In genomic region chr8:11867832-11868231, GRCm38 (mm10) we compare ENCODE assay signal across 20 mouse cellular contexts. TPM values are rescaled to one million over a fixed set of nuclear protein-coding genes. Genes with fewer than 3 reads are reported as not detected.
DNase-seq lines count a peak whose midpoint lies in the region; ATAC-seq and TF ChIP-seq lines count a peak whose summit lies in the region.
"Had no signal": no experiment of that assay in that cellular context is flagged by ENCODE, and none has a peak within 500 bp of the region (broad histone marks: within the 10 kb centered on the region; RNA-seq: fewer than 3 reads in every experiment).

No protein-coding gene starts in this region.

- TF ChIP-seq POLR2A in liver, adult 2 months (IDR thresholded peaks at IDR 0.05; ENCODE audit: extremely low read depth, insufficient read depth, low read length) = no peak
- TF ChIP-seq POLR2A in CH12.LX (IDR thresholded peaks at IDR 0.05; ENCODE audit: low read depth, low read length) = no peak

- no peak overlapping the region for H3K4me3 ChIP-seq in liver, adult 2 months (ENCODE audit: insufficient read depth, low read depth, low read length)
- H3K4me3 ChIP-seq in liver, embryonic 11.5 days (ENCODE audit: low read depth, low read length) = no peak overlapping the region
- no peak overlapping the region for H3K4me3 ChIP-seq in CH12.LX (replicated peaks in 1 of 3; ENCODE audit: low read depth in 2 of 3, low read length in 2 of 3, poor library complexity in 1 of 3)
- H3K4me3 ChIP-seq: embryonic facial prominence, embryonic 15.5 days; heart, embryonic 15.5 days; hindbrain, embryonic 10.5 days; midbrain, embryonic 10.5 days; neural tube, embryonic 15.5 days had no signal

- TF ChIP-seq EP300 in CH12.LX (IDR thresholded peaks at IDR 0.05; ENCODE audit: low read length) = no peak

- H3K36me3 ChIP-seq in liver, adult 2 months (ENCODE audit: control insufficient read depth, insufficient read depth, low read length) = no peaks in the 10 kb centered on the region
- no peaks in the 10 kb centered on the region for H3K36me3 ChIP-seq in liver, embryonic 11.5 days (ENCODE audit: control insufficient read depth, insufficient read depth, low read length)
- no peaks in the 10 kb centered on the region for H3K36me3 ChIP-seq in CH12.LX (replicated peaks in 1 of 2; ENCODE audit: control insufficient read depth in 1 of 2, insufficient read depth in 1 of 2, low read length in 1 of 2)
- H3K36me3 ChIP-seq: embryonic facial prominence, embryonic 15.5 days; heart, embryonic 15.5 days; hindbrain, embryonic 10.5 days; midbrain, embryonic 10.5 days; neural tube, embryonic 15.5 days had no signal

- TF ChIP-seq RAD21 in CH12.LX (IDR thresholded peaks at IDR 0.05; ENCODE audit: low read depth, low read length) = no peak; the same call in none of the 2 replicates

- TF ChIP-seq CTCF in liver, adult 2 months (IDR thresholded peaks at IDR 0.05; ENCODE audit: low read depth, low read length) = peak; percentile 41
- TF ChIP-seq CTCF in CH12.LX (conservative IDR thresholded peaks at IDR 0.05 in 1 of 2, IDR thresholded peaks at IDR 0.05 in 1 of 2; ENCODE audit: low read depth in 2 of 2, low read length in 2 of 2) = peak; percentile 34 to 46; a peak in 2 of 4 replicates

- no peak for ATAC-seq in liver, embryonic 11.5 days (replicated peaks; ENCODE audit: low FRiP score)
- no peak for ATAC-seq in megakaryocyte-erythroid progenitor cell, adult 5-6 weeks (replicated peaks; ENCODE audit: low FRiP score, low TSS enrichment, poor library complexity, severe bottlenecking)
- ATAC-seq: forebrain, embryonic 14.5 days had no signal

- H3K9me3 ChIP-seq in liver, embryonic 11.5 days (ENCODE audit: control insufficient read depth, low read length) = 0 out of 2 replicates have a peak, but pooled peaks cover 3% of the 10 kb centered on the region
- H3K9me3 ChIP-seq in CH12.LX (replicated peaks; ENCODE audit: low read length) = peaks cover 10% of the 10 kb centered on the region
- H3K9me3 ChIP-seq: embryonic facial prominence, embryonic 15.5 days; heart, embryonic 15.5 days; neural tube, embryonic 15.5 days had no signal

- no peaks in the 10 kb centered on the region for H3K79me2 ChIP-seq in liver, adult 2 months (ENCODE audit: control insufficient read depth, insufficient read depth, low read length)
- no peaks in the 10 kb centered on the region for H3K79me2 ChIP-seq in CH12.LX (replicated peaks; ENCODE audit: control insufficient read depth, extremely low read depth, insufficient read depth, poor library complexity, severe bottlenecking)

- no peak overlapping the region for H3K9ac ChIP-seq in liver, adult 2 months (ENCODE audit: low read depth, low read length)
- H3K9ac ChIP-seq in liver, embryonic 11.5 days (ENCODE audit: low read depth, low read length) = no peak overlapping the region
- H3K9ac ChIP-seq in CH12.LX (ENCODE audit: insufficient read depth, low read depth) = no peak overlapping the region
- H3K9ac ChIP-seq: embryonic facial prominence, embryonic 15.5 days; heart, embryonic 15.5 days; neural tube, embryonic 15.5 days had no signal

- no peak overlapping the region for H3K27ac ChIP-seq in liver, adult 2 months (replicated peaks; ENCODE audit: insufficient read depth, low read depth, low read length)
- no peak overlapping the region for H3K27ac ChIP-seq in liver, embryonic 11.5 days (ENCODE audit: low read depth, low read length)
- no peak overlapping the region for H3K27ac ChIP-seq in CH12.LX (ENCODE audit: insufficient read depth, low read depth)
- H3K27ac ChIP-seq: embryonic facial prominence, embryonic 15.5 days; heart, embryonic 15.5 days; hindbrain, embryonic 10.5 days; midbrain, embryonic 10.5 days; neural tube, embryonic 15.5 days had no signal

- no peak overlapping the region for H3K4me2 ChIP-seq in liver, embryonic 11.5 days
- H3K4me2 ChIP-seq in CH12.LX (ENCODE audit: insufficient read depth, low read depth, poor library complexity, severe bottlenecking) = no peak overlapping the region
- H3K4me2 ChIP-seq: embryonic facial prominence, embryonic 15.5 days; heart, embryonic 15.5 days; neural tube, embryonic 15.5 days had no signal

- H3K4me1 ChIP-seq in liver, adult 2 months (ENCODE audit: control insufficient read depth, insufficient read depth, low read length) = no peaks in the 10 kb centered on the region
- no peaks in the 10 kb centered on the region for H3K4me1 ChIP-seq in liver, embryonic 11.5 days (replicated peaks; ENCODE audit: control insufficient read depth, insufficient read depth, low read length)
- H3K4me1 ChIP-seq in CH12.LX (ENCODE audit: control insufficient read depth in 1 of 2, insufficient read depth in 2 of 2) = no peaks in the 10 kb centered on the region
- H3K4me1 ChIP-seq: embryonic facial prominence, embryonic 15.5 days; heart, embryonic 15.5 days; hindbrain, embryonic 10.5 days; midbrain, embryonic 10.5 days; neural tube, embryonic 15.5 days had no signal

- H3K27me3 ChIP-seq in liver, adult 2 months (ENCODE audit: control insufficient read depth, insufficient read depth, low read length) = no peaks in the 10 kb centered on the region
- H3K27me3 ChIP-seq in liver, embryonic 11.5 days (replicated peaks; ENCODE audit: control insufficient read depth, insufficient read depth, low read length) = no peaks in the 10 kb centered on the region
- H3K27me3 ChIP-seq in CH12.LX (replicated peaks) = peaks cover 46% of the 10 kb centered on the region
- H3K27me3 ChIP-seq: embryonic facial prominence, embryonic 15.5 days; heart, embryonic 15.5 days; neural tube, embryonic 15.5 days had no signal

- peak; percentile 23 for DNase-seq in heart, adult 11 months
- no peak for DNase-seq in heart, adult 9 months (ENCODE audit: low spot score in 2 of 2)
- DNase-seq in liver, adult 2 months (ENCODE audit: extremely low read depth, low read depth, low spot score) = no peak
- no peak for DNase-seq in liver, embryonic 11.5 days (ENCODE audit: low spot score)
- DNase-seq in CH12.LX (ENCODE audit: extremely low read depth) (no peak), R1 (ENCODE audit: low read depth, low spot score) (peak; percentile 30)
- DNase-seq in yolk sac, embryonic 10.5 days (ENCODE audit: low spot score) = no peak
- DNase-seq: cerebellum, postnatal 14 days; embryo, embryonic 11 days; kidney, postnatal 10 days; right cerebral cortex, postnatal 25 days had no signal

- dilution Hi-C loops in CH12.LX (cut with MboI; ENCODE audit: extremely low pct_ligation_motif_present, extremely low pct_unique_long_range_greater_than_20kb, low sequenced_read_pairs) = no loop called here

- in situ Hi-C loops in CH12.LX (cut with MboI; ENCODE audit: low pct_ligation_motif_present, low pct_unique_long_range_greater_than_20kb, low sequenced_read_pairs) = no loop called here

TF ChIP-seq in CH12.LX, 34 proteins besides CTCF, POLR2A, EP300 and RAD21:
- TF ChIP-seq SMC3 (IDR thresholded peaks at IDR 0.05; ENCODE audit: low read depth, low read length) (peak; percentile 20; the same call in 1 of the 2 replicates), ETS1 (conservative IDR thresholded peaks at IDR 0.05; ENCODE audit: low read depth, low read length) (no peak)
TF ChIP-seq in CH12.LX: peak in this region for 1.

RNA-seq across cellular contexts. Expression of gene Tex29, which starts 27.6 kb away (rescaled TPM):
- not detected in 2 replicates for total RNA-seq in liver, adult 2 months (2014; rRNA removed)
- polyA plus RNA-seq in liver, adult 2 months (2012; rRNA removed) = not detected in 2 replicates
- polyA plus RNA-seq in liver, embryonic 11.5 days (2014; fragmentation: Nextera tagmentation; extraction: Ambion mirVana) = not detected in 2 replicates
- total RNA-seq in CH12.LX (2012; rRNA removed) (not detected in 2 replicates), CH12.LX (2014; rRNA removed) (not detected in 2 replicates)
- polyA plus RNA-seq in CH12.LX (2012; ENCODE audit: insufficient read length, low read depth) = not detected in 2 replicates
- total RNA-seq in megakaryocyte-erythroid progenitor cell, adult 5-6 weeks (2014; fragmentation: Nextera tagmentation) = not detected in 2 replicates
- total RNA-seq in megakaryocyte-erythroid progenitor cell, adult 5-6 weeks (2017) = not detected in 2 replicates
- polyA plus RNA-seq: embryonic facial prominence, embryonic 15.5 days; forebrain, embryonic 14.5 days; intestine, embryonic 16.5 days; urinary bladder, adult 2 months had no signal

Comparison
In these comparisons a context has a peak if more than half of its experiments do, and no peak if none do; other contexts are left out.
1. DNase-seq: peak in heart, adult 11 months (single experiment) and R1 (single experiment); none in heart, adult 9 months (0 of 2), liver, adult 2 months (single experiment), liver, embryonic 11.5 days (single experiment), CH12.LX (single experiment) and yolk sac, embryonic 10.5 days (single experiment).